Mouse (Mus musculus) neural tube, embryonic 12.5 days (tissue): ENCODE measurements around the gene Olfr837. TPM values are rescaled to one million over a fixed set of nuclear protein-coding genes. Genes with fewer than 3 reads are reported as not detected.
"Not testable (repeated sequence)": the region's sequence is repeated elsewhere in the genome, so short reads cannot be mapped to it uniquely, and the experiment has no call there.

Experiments
- ATAC-seq: fragments of 200-750 bp; cut with Nextera tagmentation; 2 replicates; pipeline ENCODE4 v1.8.0; 2017; ENCODE audit warnings: low read depth, mild to moderate bottlenecking, moderate TSS enrichment, moderate library complexity; ENCODE audit not compliant: low FRiP score
- H3K27ac ChIP-seq: fragments of 300-500 bp; sonication (generic); 2 replicates; pipeline ENCODE4 v1.5.1; 2016
- H3K27me3 ChIP-seq: fragments of 300-500 bp; sonication (generic); replicated peaks from 2 replicates; pipeline ENCODE4 v1.6.1; 2016; ENCODE audit warnings: mild to moderate bottlenecking
- H3K36me3 ChIP-seq: fragments of 300-500 bp; sonication (generic); 2 replicates; pipeline ENCODE4 v1.6.1; 2016; ENCODE audit warnings: mild to moderate bottlenecking
- H3K4me1 ChIP-seq: fragments of 300-500 bp; sonication (generic); 2 replicates; pipeline ENCODE4 v1.6.1; 2016
- H3K4me2 ChIP-seq: fragments of 300-500 bp; sonication (generic); replicated peaks from 2 replicates; pipeline ENCODE4 v1.6.1; 2016; ENCODE audit warnings: mild to moderate bottlenecking
- H3K4me3 ChIP-seq: fragments of 300-500 bp; sonication (generic); 2 replicates; pipeline ENCODE4 v1.5.1; 2016
- H3K9ac ChIP-seq: fragments of 300-500 bp; sonication (generic); 2 replicates; pipeline ENCODE4 v1.6.1; 2016; ENCODE audit warnings: mild to moderate bottlenecking
- H3K9me3 ChIP-seq: fragments of 300-500 bp; sonication (generic); 2 replicates; pipeline ENCODE4 v1.6.1; 2016; ENCODE audit warnings: mild to moderate bottlenecking
- WGBS: fragments of 180-500 bp; shearing (Covaris S2); methylation state at CpG from one replicate; pipeline ENCODE4 v1.1.7; 2016; 5-methylcytosine and 5-hydroxymethylcytosine counted together
- polyA plus RNA-seq: library from polyadenylated mRNA; unstranded; fragments of >200 nt; fragmentation: Nextera tagmentation; extraction: Ambion mirVana; gene quantifications from 2 replicates; pipeline ENCODE4 v1.2.1, GENCODE M21; 2016

Gene Olfr837
- polyA plus RNA-seq: not detected in 2 replicates

GRCm38 (mm10) chr9:19136017-19136416, at the start of gene Olfr837:
TSS of gene Olfr837 (plus strand) at chr9:19136317.
- no peak for ATAC-seq
- Histone ChIP-seq H3K36me3 (no peaks in the 10 kb centered on the region), H3K4me1 (no peaks in the 10 kb centered on the region), H3K27me3 (no peaks in the 10 kb centered on the region), H3K4me3 (no peak within 1 kb of the TSS), H3K9ac (no peak within 1 kb of the TSS), H3K27ac (no peak within 1 kb of the TSS), H3K9me3 (no peaks in the 10 kb centered on the region), H3K4me2 (no peak within 1 kb of the TSS)
- WGBS: 82% methylated on average over 1 of the region's 1 CpGs

GRCm38 (mm10) chr9:19092889-19093753, 43.0 kb upstream of the Olfr837 start:
- H3K27me3 ChIP-seq, H3K4me2 ChIP-seq, H3K36me3 ChIP-seq, H3K27ac ChIP-seq, H3K9ac ChIP-seq, ATAC-seq, H3K4me1 ChIP-seq, H3K4me3 ChIP-seq: not testable (repeated sequence)
- H3K9me3 ChIP-seq: peaks cover 15% of the 10 kb centered on the region; the same call in 1 of the 2 replicates
- WGBS: 61% methylated on average over 6 of the region's 6 CpGs

GRCm38 (mm10) chr9:19097286-19097685, 38.8 kb upstream of the Olfr837 start:
- Histone ChIP-seq H3K36me3 (no peaks in the 10 kb centered on the region), H3K4me3 (no peak overlapping the region), H3K9me3 (0 out of 2 replicates have a peak, but pooled peaks cover 10% of the 10 kb centered on the region), H3K27ac (no peak overlapping the region), H3K4me2 (no peak overlapping the region), H3K9ac (no peak overlapping the region), H3K4me1 (no peaks in the 10 kb centered on the region), H3K27me3 (no peaks in the 10 kb centered on the region)
- WGBS: 92% methylated on average over 4 of the region's 4 CpGs
- no peak for ATAC-seq

- Histone ChIP-seq H3K9me3 (peaks cover 1% of the 10 kb centered on the region; the same call in 1 of the 2 replicates), H3K27me3 (no peaks in the 10 kb centered on the region), H3K4me3 (no peak within 1 kb of the TSS), H3K36me3 (no peaks in the 10 kb centered on the region), H3K9ac (no peak within 1 kb of the TSS), H3K4me2 (no peak within 1 kb of the TSS), H3K4me1 (no peaks in the 10 kb centered on the region), H3K27ac (no peak within 1 kb of the TSS)
- no peak for ATAC-seq
Observed at GRCm38 (mm10) chr9:19120082-19120481, 16.0 kb upstream of the Olfr837 start, which contains the start of gene Olfr836. TSS of gene Olfr836 (plus strand) at chr9:19120382.

- no peak within 1 kb of the TSS for H3K9ac ChIP-seq
- no peaks in the 10 kb centered on the region for H3K27me3 ChIP-seq
- no peaks in the 10 kb centered on the region for H3K4me1 ChIP-seq
- H3K36me3 ChIP-seq: no peaks in the 10 kb centered on the region
- H3K9me3 ChIP-seq: peaks cover 8% of the 10 kb centered on the region; the same call in 1 of the 2 replicates
- no peak within 1 kb of the TSS for H3K27ac ChIP-seq
- no peak within 1 kb of the TSS for H3K4me3 ChIP-seq
- no peak within 1 kb of the TSS for H3K4me2 ChIP-seq
- ATAC-seq: no peak
- 82% methylated on average over 1 of the region's 1 CpGs for WGBS
Observed at GRCm38 (mm10) chr9:19177212-19177611, 41.1 kb downstream of the Olfr837 start, which contains the start of gene Olfr839-ps1. TSS of gene Olfr839-ps1 (minus strand) at chr9:19177312.

Other genes starting within 250 kb of the Olfr837 start
- not detected in 2 replicates for gene Olfr832, start 199.2 kb upstream of the Olfr837 start, polyA plus RNA-seq
- gene Olfr834, start 148.3 kb upstream of the Olfr837 start, polyA plus RNA-seq: not detected in 2 replicates
- gene Olfr835, start 103.6 kb upstream of the Olfr837 start, polyA plus RNA-seq: not detected in 2 replicates
- not detected in 2 replicates for gene Olfr836, start 15.9 kb upstream of the Olfr837 start, polyA plus RNA-seq
- not detected in 2 replicates for gene Olfr839-ps1, start 41.0 kb downstream of the Olfr837 start, polyA plus RNA-seq
- gene Olfr843, start 115.7 kb downstream of the Olfr837 start, polyA plus RNA-seq: not detected in 2 replicates
- gene Olfr844, start 180.0 kb downstream of the Olfr837 start, polyA plus RNA-seq: not detected in 2 replicates
- not detected in 2 replicates for gene Olfr845, start 200.1 kb downstream of the Olfr837 start, polyA plus RNA-seq
- not detected in 2 replicates for gene Olfr846, start 227.7 kb downstream of the Olfr837 start, polyA plus RNA-seq
- gene Olfr847, start 242.4 kb downstream of the Olfr837 start, polyA plus RNA-seq: not detected in 2 replicates